Mouse (Mus musculus) right cerebral cortex, adult 18-20 months (tissue): Measurements from ENCODE around the gene Gm5724.

Experiments
- DNase-seq: peaks from one replicate; pipeline ENCODE4 v3.0.0; 2022; ENCODE audit warnings: mixed read lengths

Gm5724 gene

DNA sequence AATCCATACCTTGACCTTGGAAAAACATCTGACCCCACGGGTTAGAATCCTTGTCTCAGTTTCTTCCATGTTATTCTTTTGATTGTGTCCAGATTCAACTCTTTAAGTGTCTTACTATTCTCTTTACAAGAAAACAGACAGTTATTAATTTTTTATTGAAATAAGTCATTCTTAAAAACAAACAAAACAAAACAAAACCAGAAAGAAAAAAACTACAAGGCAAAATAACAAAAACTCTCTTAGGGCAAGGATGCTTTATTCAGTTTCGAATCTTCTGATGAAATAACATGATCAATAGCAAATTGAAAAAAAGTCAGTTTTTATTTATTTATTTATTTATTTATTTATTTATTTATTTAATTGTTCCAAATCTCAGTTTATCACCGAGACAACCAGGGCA, at the start of gene Gm5724:
Gm5724 (minus strand) TSS at position 101 of the 400 bp plus-strand sequence.
- no peak for DNase-seq

DNA sequence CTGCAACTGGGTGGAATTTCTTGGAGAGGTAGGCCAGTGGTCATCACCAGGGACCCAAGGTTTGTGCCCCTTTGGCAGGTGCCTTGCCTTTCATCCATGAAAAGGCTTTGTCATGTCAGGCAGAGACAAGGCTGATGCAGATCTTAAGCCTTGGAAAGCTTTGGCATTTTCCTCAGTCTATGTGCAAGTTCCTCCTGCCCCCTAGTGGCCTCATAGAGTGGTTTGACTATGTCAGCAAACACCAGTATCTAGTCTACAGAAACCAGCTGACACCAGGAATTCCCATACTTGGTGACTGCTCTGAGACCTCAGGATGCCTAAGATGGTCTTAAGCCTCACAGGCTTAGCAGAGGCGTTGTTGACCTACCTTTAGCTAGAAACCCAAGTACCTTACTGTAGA, 24.2 kb upstream of the Gm5724 start:
- peak; percentile 42 for DNase-seq

- no peak for DNase-seq
These were observed 866 bp upstream of the Gm5724 start for GRCm38 (mm10) chr6:141774476-141774875.

DNA sequence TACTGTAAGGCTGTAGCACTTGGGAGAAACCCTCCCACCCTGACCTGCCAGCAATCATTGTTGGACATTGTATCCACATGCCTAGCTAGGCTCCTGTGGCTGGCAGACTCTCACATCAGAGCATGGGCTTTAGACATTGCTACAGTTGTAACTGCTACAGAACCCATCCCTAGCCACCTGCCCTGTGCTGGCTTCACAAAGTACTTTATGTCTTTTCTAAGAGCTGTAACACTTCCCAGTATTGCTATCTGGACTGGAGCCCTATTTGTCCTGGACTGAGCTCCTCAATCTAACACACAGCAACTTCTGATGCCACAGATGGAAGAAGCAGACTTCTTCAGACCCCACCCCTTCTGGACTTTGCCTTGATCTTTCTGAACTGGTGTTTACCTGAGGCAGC, 82.4 kb downstream of the Gm5724 start:
- no peak for DNase-seq

GRCm38 (mm10) chr6:141687008-141687407, 86.6 kb downstream of the Gm5724 start:
- DNase-seq: no peak
